Comparison of ENCODE assay signal across 7 mouse cellular contexts in genomic region chr17:75372371-75372770, GRCm38 (mm10).
DNase-seq lines count a peak whose midpoint lies in the region; TF ChIP-seq lines count a peak whose summit lies in the region.

No protein-coding gene starts in this region.

- WGBS in lung, adult 2 months, result 57% methylated on average over 3 of the region's 3 CpGs

- peak; percentile 93 for TF ChIP-seq CTCF in lung, adult 2 months (IDR thresholded peaks at IDR 0.05; ENCODE audit: insufficient read depth, low read length)

- DNase-seq in layer of hippocampus, adult 11-12 months (ENCODE audit: low spot score), result peak; percentile 57
- DNase-seq in layer of hippocampus, adult 9-10 months (ENCODE audit: low spot score), result no peak
- peak; percentile 19 for DNase-seq in MEL-GATA-1-ER (ENCODE audit: extremely low read depth, low read depth)
- peak; percentile 13 for DNase-seq in brain, adult 2 months (ENCODE audit: low read depth, low spot score)
- peak; percentile 47 to 69 for DNase-seq in heart, postnatal 10 days
- DNase-seq in lung, adult 2 months, result peak; percentile 60
- peak; percentile 30 to 60 for DNase-seq in spleen, postnatal 14 days (ENCODE audit: low spot score in 2 of 2)

- peaks cover 4% of the 10 kb centered on the region; the same call in 1 of the 2 replicates for H3K4me1 ChIP-seq in lung, adult 2 months (ENCODE audit: control insufficient read depth, insufficient read depth, low read length)

- no peak overlapping the region for H3K4me3 ChIP-seq in lung, adult 2 months (replicated peaks; ENCODE audit: extremely low read depth, low read depth, low read length)

- intact Hi-C loops in heart, postnatal 10 days (cut with DNase I), result loop anchor here (5.0 kb wide), 2 partner anchors 90 to 365 kb away; partner anchors contain the start of gene Ltbp1

- no peak for TF ChIP-seq POLR2A in lung, adult 2 months (IDR thresholded peaks at IDR 0.05; ENCODE audit: borderline replicate concordance, extremely low read depth, low read depth, low read length)
